Mouse (Mus musculus) limb, embryonic 14.5 days (tissue): ENCODE results near the gene Ankrd10. TPM values are rescaled to one million over a fixed set of nuclear protein-coding genes. Genes with fewer than 3 reads are reported as not detected.

Experiments used
- ATAC-seq: fragments of 200-750 bp; cut with Nextera tagmentation; 2 replicates; pipeline ENCODE4 v1.8.0; 2017; ENCODE audit warnings: low read depth, moderate number of reproducible peaks, moderate TSS enrichment; ENCODE audit not compliant: low FRiP score
- DNase-seq: peaks from one replicate; pipeline ENCODE4 v3.0.0-alpha.2; 2015; ENCODE audit warnings: low spot score
- H3K27ac ChIP-seq: fragments of 300-500 bp; sonication (generic); replicated peaks from 2 replicates; pipeline ENCODE4 v1.5.1; 2014; ENCODE audit warnings: low read depth, mild to moderate bottlenecking, low read length, moderate library complexity, mixed read lengths
- H3K27me3 ChIP-seq: fragments of 300-500 bp; sonication (generic); 2 replicates; pipeline ENCODE4 v1.6.1; 2014; ENCODE audit warnings: low read length, mixed read lengths; ENCODE audit not compliant: control insufficient read depth, insufficient read depth
- H3K36me3 ChIP-seq: fragments of 300-500 bp; sonication (generic); 2 replicates; pipeline ENCODE4 v1.6.1; 2014; ENCODE audit warnings: mild to moderate bottlenecking, low read length, moderate library complexity, mixed read lengths; ENCODE audit not compliant: control insufficient read depth, insufficient read depth
- H3K4me1 ChIP-seq: fragments of 300-500 bp; sonication (generic); 2 replicates; pipeline ENCODE4 v1.6.1; 2014; ENCODE audit warnings: antibody characterized with exemption, low read length, mixed read lengths; ENCODE audit not compliant: control insufficient read depth, insufficient read depth
- H3K4me2 ChIP-seq: fragments of 300-500 bp; sonication (generic); replicated peaks from 2 replicates; pipeline ENCODE4 v1.6.1; 2014; ENCODE audit warnings: low read depth, mild to moderate bottlenecking, low read length, moderate library complexity; ENCODE audit not compliant: severe bottlenecking
- H3K4me3 ChIP-seq: fragments of 300-500 bp; sonication (generic); replicated peaks from 2 replicates; pipeline ENCODE4 v1.5.1; 2014; ENCODE audit warnings: low read length
- H3K9ac ChIP-seq: fragments of 300-500 bp; sonication (generic); 2 replicates; pipeline ENCODE4 v1.6.1; 2014; ENCODE audit warnings: mild to moderate bottlenecking, low read depth, low read length, moderate library complexity; ENCODE audit not compliant: severe bottlenecking
- H3K9me3 ChIP-seq: fragments of 300-500 bp; sonication (generic); 2 replicates; pipeline ENCODE4 v1.6.1; 2016; ENCODE audit warnings: low read length; ENCODE audit not compliant: control insufficient read depth
- POLR2A ChIP-seq: fragments of 200-500 bp; IDR thresholded peaks from 2 replicates; pipeline ENCODE4 v1.8.0; 2012; ENCODE audit warnings: inconsistent platforms, mild to moderate bottlenecking, moderate library complexity, borderline replicate concordance; ENCODE audit not compliant: insufficient read depth, insufficient read length; ENCODE audit errors: extremely low read depth
- WGBS: fragments of 180-500 bp; shearing (Covaris S2); extraction: QIAGEN DNeasy Blood & Tissue Kit; methylation state at CpG from one replicate; pipeline ENCODE4 v1.1.7; 2014; 5-methylcytosine and 5-hydroxymethylcytosine counted together
- polyA plus RNA-seq, 2 experiments: library from polyadenylated mRNA; depleted of rRNA in 1 of 2; stranded (reverse) in 1 of 2; unstranded in 1 of 2; fragments of >200 nt; fragmentation: Nextera tagmentation in 1 of 2; extraction: Ambion mirVana in 1 of 2; gene quantifications; 2 replicates each; pipeline versions ENCODE4 v1.2.1 to v1.2.3; 2012 to 2014

Gene Ankrd10
- polyA plus RNA-seq, 2 experiments: 91.8 to 184 TPM

GRCm38 (mm10) chr8:11575604-11576384 is 59.8 kb downstream of the Ankrd10 start:
- peak overlapping the region; percentile 38 for H3K27ac ChIP-seq

GRCm38 (mm10) chr8:11574911-11575603 is 60.5 kb downstream of the Ankrd10 start:
- no peaks in the 10 kb centered on the region for H3K9me3 ChIP-seq
- H3K27ac ChIP-seq: peak overlapping the region; percentile 38; the same call in 1 of the 2 replicates
- H3K4me2 ChIP-seq: no peak overlapping the region
- no peaks in the 10 kb centered on the region for H3K27me3 ChIP-seq
- 47% methylated on average over 9 of the region's 9 CpGs for WGBS
- H3K9ac ChIP-seq: no peak overlapping the region
- H3K4me1 ChIP-seq: peaks cover 22% of the 10 kb centered on the region
- no peaks in the 10 kb centered on the region for H3K36me3 ChIP-seq
- ATAC-seq: no peak
- no peak for TF ChIP-seq POLR2A
- no peak for DNase-seq
- no peak overlapping the region for H3K4me3 ChIP-seq

More at GRCm38 (mm10) chr8:11575604-11576384, 59.8 kb downstream of the Ankrd10 start:
- H3K27me3 ChIP-seq: no peaks in the 10 kb centered on the region
- WGBS: 32% methylated on average over 16 of the region's 16 CpGs
- no peaks in the 10 kb centered on the region for H3K36me3 ChIP-seq
- DNase-seq: peak; percentile 67
- H3K4me3 ChIP-seq: no peak overlapping the region
- H3K9me3 ChIP-seq: no peaks in the 10 kb centered on the region
- no peak overlapping the region for H3K4me2 ChIP-seq
- peak overlapping the region; percentile 25; the same call in 1 of the 2 replicates for H3K9ac ChIP-seq
- peak; percentile 75 for ATAC-seq
- peaks cover 22% of the 10 kb centered on the region for H3K4me1 ChIP-seq
- TF ChIP-seq POLR2A: no peak

GRCm38 (mm10) chr8:11572428-11572827 is 63.1 kb downstream of the Ankrd10 start:
- Histone ChIP-seq H3K36me3 (peaks cover 3% of the 10 kb centered on the region; the same call in 1 of the 2 replicates), H3K4me3 (no peak overlapping the region), H3K4me2 (no peak overlapping the region), H3K27ac (no peak overlapping the region), H3K9ac (no peak overlapping the region), H3K4me1 (peaks cover 26% of the 10 kb centered on the region), H3K27me3 (no peaks in the 10 kb centered on the region), H3K9me3 (no peaks in the 10 kb centered on the region)
- ATAC-seq (no peak), DNase-seq (no peak)
- 75% methylated on average over 6 of the region's 6 CpGs for WGBS
- no peak for TF ChIP-seq POLR2A

GRCm38 (mm10) chr8:11571950-11572349 is 63.6 kb downstream of the Ankrd10 start:
- no peak overlapping the region for H3K9ac ChIP-seq
- no peaks in the 10 kb centered on the region for H3K27me3 ChIP-seq
- no peak overlapping the region for H3K4me2 ChIP-seq
- H3K36me3 ChIP-seq: peaks cover 5% of the 10 kb centered on the region
- no peak for DNase-seq
- peaks cover 26% of the 10 kb centered on the region for H3K4me1 ChIP-seq
- no peak overlapping the region for H3K4me3 ChIP-seq
- ATAC-seq: no peak
- H3K27ac ChIP-seq: no peak overlapping the region
- TF ChIP-seq POLR2A: no peak
- 87% methylated on average over 10 of the region's 10 CpGs for WGBS
- H3K9me3 ChIP-seq: no peaks in the 10 kb centered on the region

- Histone ChIP-seq H3K27me3 (no peaks in the 10 kb centered on the region), H3K9me3 (no peaks in the 10 kb centered on the region), H3K9ac (no peak overlapping the region), H3K4me1 (peaks cover 19% of the 10 kb centered on the region), H3K27ac (no peak overlapping the region), H3K4me2 (no peak overlapping the region), H3K4me3 (no peak overlapping the region), H3K36me3 (peaks cover 6% of the 10 kb centered on the region)
- no peak for TF ChIP-seq POLR2A
- ATAC-seq (no peak), DNase-seq (no peak)
- WGBS: 87% methylated on average over 4 of the region's 4 CpGs
Measured at GRCm38 (mm10) chr8:11570742-11571141, 64.8 kb downstream of the Ankrd10 start.
